Mouse (Mus musculus) stomach, postnatal 0 days (tissue): ENCODE results near the gene Creld2. TPM values are rescaled to one million over a fixed set of nuclear protein-coding genes. Genes with fewer than 3 reads are reported as not detected.
A peak's percentile ranks its signal among the peaks of the same experiment; 100 is the strongest.
"Not testable (repeated sequence)": the region's sequence is repeated elsewhere in the genome, so short reads cannot be mapped to it uniquely, and the experiment has no call there.

Experiments used
- ATAC-seq: fragments of 200-750 bp; cut with Nextera tagmentation; 2 replicates; pipeline ENCODE4 v1.8.0; 2017; ENCODE audit not compliant: low FRiP score, low TSS enrichment
- DNase-seq: peaks from one replicate; pipeline ENCODE4 v3.0.0-alpha.2; 2016; ENCODE audit warnings: low spot score
- H3K27ac ChIP-seq: fragments of 300-500 bp; sonication (generic); replicated peaks from 2 replicates; pipeline ENCODE4 v1.5.1; 2014; ENCODE audit warnings: mild to moderate bottlenecking, control low read depth
- H3K27me3 ChIP-seq: fragments of 300-500 bp; sonication (generic); 2 replicates; pipeline ENCODE4 v1.6.1; 2014; ENCODE audit warnings: low read length; ENCODE audit not compliant: control insufficient read depth, insufficient read depth
- H3K36me3 ChIP-seq: fragments of 300-500 bp; sonication (generic); 2 replicates; pipeline ENCODE4 v1.6.1; 2014; ENCODE audit warnings: low read length, mixed read lengths; ENCODE audit not compliant: control insufficient read depth, insufficient read depth
- H3K4me1 ChIP-seq: fragments of 300-500 bp; sonication (generic); replicated peaks from 2 replicates; pipeline ENCODE4 v1.6.1; 2014; ENCODE audit warnings: antibody characterized with exemption; ENCODE audit not compliant: control insufficient read depth, insufficient read depth
- H3K4me2 ChIP-seq: fragments of 300-500 bp; sonication (generic); replicated peaks from 2 replicates; pipeline ENCODE4 v1.6.1; 2014; ENCODE audit warnings: low read depth, mild to moderate bottlenecking, control low read depth, moderate library complexity
- H3K4me3 ChIP-seq: fragments of 300-500 bp; sonication (generic); 2 replicates; pipeline ENCODE4 v1.5.1; 2014; ENCODE audit warnings: low read depth, low read length, control low read depth
- H3K9ac ChIP-seq: fragments of 300-500 bp; sonication (generic); 2 replicates; pipeline ENCODE4 v1.6.1; 2014; ENCODE audit warnings: mild to moderate bottlenecking, low read length, control low read depth, mixed read lengths
- H3K9me3 ChIP-seq: fragments of 300-500 bp; sonication (generic); 2 replicates; pipeline ENCODE4 v1.6.1; 2016; ENCODE audit warnings: low read length; ENCODE audit not compliant: control insufficient read depth
- CTCF ChIP-seq: IDR thresholded peaks from 2 replicates; pipeline ENCODE4 v1.5.1; 2016; ENCODE audit warnings: antibody characterized with exemption, low read depth, mild to moderate bottlenecking, moderate library complexity
- EP300 ChIP-seq: optimal IDR thresholded peaks from 2 replicates; pipeline ENCODE3; 2016; ENCODE audit warnings: antibody characterized with exemption
- WGBS: fragments of 180-500 bp; shearing (Covaris S2); extraction: QIAGEN DNeasy Blood & Tissue Kit; methylation state at CpG from one replicate; pipeline ENCODE4 v1.1.7; 2014; 5-methylcytosine and 5-hydroxymethylcytosine counted together
- polyA plus RNA-seq: library from polyadenylated mRNA; unstranded; fragments of >200 nt; fragmentation: Nextera tagmentation; extraction: Ambion mirVana; gene quantifications from 2 replicates; pipeline ENCODE4 v1.2.1, GENCODE M21; 2015

Creld2 gene
- polyA plus RNA-seq, 1 experiment from 2014 or later = 93.2 TPM

DNA sequence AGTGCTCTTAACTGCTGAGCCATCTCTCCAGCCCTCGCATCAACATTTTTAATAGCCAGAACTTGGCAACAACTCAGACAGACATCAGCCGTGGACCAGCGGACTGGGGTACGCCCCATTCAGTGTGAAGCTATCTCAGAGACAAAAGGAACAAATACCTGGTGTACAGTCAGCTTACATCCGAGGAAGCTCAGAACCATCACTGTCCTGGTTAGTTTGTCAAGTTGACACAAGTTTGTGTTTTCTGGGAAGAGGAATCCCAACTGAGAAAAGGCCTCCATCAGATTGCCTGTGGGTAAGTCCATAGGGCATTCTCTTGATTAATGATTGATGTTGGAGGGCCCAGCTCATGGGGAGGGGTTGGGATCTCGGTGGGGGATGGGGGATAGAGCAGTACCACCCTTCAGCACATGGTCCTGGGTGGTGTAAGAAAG lies 18.5 kb upstream of the Creld2 start:
- no peak for TF ChIP-seq CTCF
- no peak for TF ChIP-seq EP300
- Histone ChIP-seq H3K27ac (no peak overlapping the region), H3K9ac (no peak overlapping the region), H3K4me2 (no peak overlapping the region), H3K4me3 (no peak overlapping the region), H3K27me3 (no peaks in the 10 kb centered on the region), H3K9me3 (no peaks in the 10 kb centered on the region), H3K4me1 (no peaks in the 10 kb centered on the region), H3K36me3 (peaks cover 9% of the 10 kb centered on the region; the same call in 1 of the 2 replicates)
- DNase-seq = no peak
- ATAC-seq = no peak
- WGBS = 54% methylated on average over 6 of the region's 6 CpGs

DNA sequence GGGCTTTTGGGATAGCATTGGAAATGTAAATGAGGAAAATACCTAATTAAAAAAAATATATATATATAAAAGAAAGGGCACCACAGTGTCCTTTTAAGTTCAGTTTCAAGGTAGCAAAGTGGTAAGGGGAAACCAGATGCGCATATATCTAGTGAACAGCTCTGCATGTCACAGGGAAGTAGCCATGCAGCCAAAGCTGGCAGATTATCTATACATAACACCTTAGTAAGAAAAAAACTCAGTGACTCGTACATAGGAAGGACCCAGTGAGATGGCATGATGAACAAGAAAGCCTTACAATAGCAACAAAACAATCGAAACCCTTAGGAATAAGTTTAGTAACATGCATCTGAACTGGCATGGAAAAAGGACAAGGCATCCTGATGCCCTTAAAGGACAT lies 17.5 kb upstream of the Creld2 start:
- DNase-seq (no peak), ATAC-seq (no peak)
- Histone ChIP-seq H3K9ac (no peak overlapping the region), H3K4me2 (no peak overlapping the region), H3K4me1 (no peaks in the 10 kb centered on the region), H3K27ac (no peak overlapping the region), H3K9me3 (no peaks in the 10 kb centered on the region), H3K27me3 (no peaks in the 10 kb centered on the region), H3K4me3 (no peak overlapping the region), H3K36me3 (peaks cover 11% of the 10 kb centered on the region; the same call in 1 of the 2 replicates)
- WGBS = 89% methylated on average over 3 of the region's 3 CpGs
- TF ChIP-seq CTCF (no peak), EP300 (no peak)

DNA sequence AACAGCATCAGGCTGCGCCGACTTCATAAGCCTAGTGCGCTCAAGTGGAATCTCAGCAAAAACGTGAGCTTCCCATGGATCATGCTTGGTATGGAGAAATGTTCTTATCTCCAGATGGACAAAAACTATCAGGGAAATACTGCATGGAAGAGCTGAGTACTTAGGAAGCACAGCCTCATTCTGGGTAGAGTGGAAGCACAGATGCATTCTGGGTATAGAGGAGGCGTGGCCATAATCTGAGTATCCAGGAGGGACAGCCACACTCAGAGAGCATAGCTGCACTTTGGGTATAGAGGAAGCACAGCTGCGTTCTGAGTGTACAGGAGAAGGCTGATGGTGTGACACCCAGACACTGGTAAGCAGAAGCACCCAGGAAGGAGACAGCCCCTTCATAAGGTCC lies 17.1 kb upstream of the Creld2 start:
- DNase-seq = no peak
- Histone ChIP-seq H3K27ac (no peak overlapping the region), H3K9me3 (no peaks in the 10 kb centered on the region), H3K4me2 (no peak overlapping the region), H3K4me1 (no peaks in the 10 kb centered on the region), H3K4me3 (no peak overlapping the region), H3K36me3 (peaks cover 11% of the 10 kb centered on the region; the same call in 1 of the 2 replicates), H3K9ac (no peak overlapping the region), H3K27me3 (no peaks in the 10 kb centered on the region)
- TF ChIP-seq CTCF = no peak
- WGBS = 86% methylated on average over 6 of the region's 6 CpGs
- no peak for ATAC-seq

DNA sequence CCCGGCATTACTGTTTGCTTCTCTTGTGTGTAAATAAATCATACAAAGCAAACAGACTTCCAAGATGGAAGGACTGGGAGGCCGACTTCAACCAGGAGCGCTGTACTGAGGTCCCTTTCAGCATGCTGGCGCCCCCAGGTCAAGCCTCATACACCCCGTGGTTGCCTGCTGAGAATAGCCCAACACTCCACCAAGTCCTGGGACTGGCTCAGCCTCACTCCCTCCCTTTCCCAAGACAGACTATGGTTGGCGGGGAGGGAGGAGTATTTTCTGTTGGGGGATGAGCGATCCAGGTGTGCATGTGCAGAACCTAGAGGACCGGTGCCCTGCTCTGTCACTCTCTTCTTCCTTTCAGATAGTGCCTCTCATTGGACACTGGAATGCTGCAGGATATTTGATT lies 11.3 kb upstream of the Creld2 start:
- ATAC-seq (no peak), DNase-seq (no peak)
- no peak overlapping the region for H3K27ac ChIP-seq
- 70% methylated on average over 8 of the region's 8 CpGs for WGBS
- H3K27me3 ChIP-seq = no peaks in the 10 kb centered on the region
- no peaks in the 10 kb centered on the region for H3K9me3 ChIP-seq
- H3K4me1 ChIP-seq = no peaks in the 10 kb centered on the region
- TF ChIP-seq EP300 (no peak), CTCF (no peak)
- H3K36me3 ChIP-seq = peaks cover 14% of the 10 kb centered on the region; the same call in 1 of the 2 replicates
- H3K4me2 ChIP-seq = no peak overlapping the region
- H3K4me3 ChIP-seq = no peak overlapping the region
- H3K9ac ChIP-seq = no peak overlapping the region

DNA sequence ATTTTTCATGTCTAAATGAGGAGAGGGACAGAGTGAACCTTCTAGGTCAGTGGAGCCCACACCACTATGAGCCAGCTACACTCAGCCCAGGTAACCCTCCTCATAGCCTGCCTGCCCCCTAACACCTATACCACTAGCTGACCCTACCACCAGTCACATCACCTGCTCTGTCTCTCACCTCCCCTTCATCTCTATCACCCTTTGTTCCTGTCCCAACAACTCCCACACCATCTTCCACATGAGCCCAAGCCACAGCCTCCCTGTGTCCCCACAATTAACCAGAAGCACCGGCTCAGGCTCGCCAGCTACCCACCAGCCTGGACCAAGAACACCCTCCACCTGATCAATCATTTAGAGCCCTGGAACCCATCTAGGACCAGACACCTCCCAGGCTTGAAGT lies 9.1 kb upstream of the Creld2 start:
- Histone ChIP-seq H3K9me3 (no peaks in the 10 kb centered on the region), H3K27ac (no peak overlapping the region), H3K27me3 (no peaks in the 10 kb centered on the region), H3K9ac (no peak overlapping the region), H3K4me1 (no peaks in the 10 kb centered on the region), H3K36me3 (peaks cover 14% of the 10 kb centered on the region; the same call in 1 of the 2 replicates), H3K4me3 (no peak overlapping the region), H3K4me2 (no peak overlapping the region)
- 84% methylated on average over 2 of the region's 2 CpGs for whole genome bisulfite sequencing
- DNase-seq (no peak), ATAC-seq (no peak)
- TF ChIP-seq CTCF (no peak), EP300 (no peak)

DNA sequence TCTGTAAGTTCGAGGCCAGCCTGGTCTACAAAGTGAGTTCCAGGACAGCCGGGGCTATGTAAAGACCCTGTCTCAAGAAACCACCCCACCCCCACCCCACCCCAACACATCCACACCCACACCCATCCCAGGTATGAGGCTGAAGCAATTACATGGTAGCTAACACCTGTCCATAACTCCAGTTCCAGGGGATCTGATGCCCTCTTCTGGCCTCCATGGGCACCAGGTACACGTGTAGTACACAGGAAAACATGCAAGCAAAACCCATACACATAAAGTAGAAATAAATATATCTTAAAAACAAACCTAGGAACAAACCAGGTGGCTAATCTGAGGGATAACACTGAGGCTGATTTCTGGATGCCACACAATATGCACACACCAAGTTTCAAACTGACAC lies 6.2 kb upstream of the Creld2 start:
- 85% methylated on average over 3 of the region's 3 CpGs for WGBS
- H3K9ac ChIP-seq = no peak overlapping the region
- TF ChIP-seq CTCF = peak; percentile 40
- TF ChIP-seq EP300 = no peak

DNA sequence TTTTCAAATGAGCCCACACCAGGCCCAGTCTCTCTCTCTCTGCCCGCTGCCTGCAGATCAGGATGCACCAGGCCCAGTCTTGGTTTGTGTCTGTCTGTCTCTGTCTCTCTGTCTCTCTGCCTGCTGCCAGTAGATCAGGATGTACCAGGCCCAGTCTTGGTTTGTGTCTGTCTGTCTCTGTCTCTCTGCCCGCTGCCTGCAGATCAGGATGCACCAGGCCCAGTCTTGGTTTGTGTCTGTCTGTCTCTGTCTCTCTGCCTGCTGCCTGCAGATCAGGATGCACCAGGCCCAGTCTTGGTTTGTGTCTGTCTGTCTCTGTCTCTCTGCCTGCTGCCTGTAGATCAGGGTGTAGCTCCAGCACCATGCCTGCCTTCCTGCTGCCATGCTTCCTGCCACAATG lies 5.6 kb upstream of the Creld2 start:
- not testable (repeated sequence) for H3K27ac ChIP-seq, H3K9me3 ChIP-seq, ATAC-seq, H3K4me2 ChIP-seq, H3K36me3 ChIP-seq, H3K4me1 ChIP-seq, H3K4me3 ChIP-seq, H3K9ac ChIP-seq, DNase-seq, H3K27me3 ChIP-seq
- 92% methylated on average over 2 of the region's 2 CpGs for WGBS

More for the DNA sequence above, 6.2 kb upstream of the Creld2 start:
- no peak for ATAC-seq
- DNase-seq = no peak
- Histone ChIP-seq H3K4me3 (no peak overlapping the region), H3K36me3 (peaks cover 6% of the 10 kb centered on the region; the same call in 1 of the 2 replicates), H3K4me1 (no peaks in the 10 kb centered on the region), H3K9me3 (no peaks in the 10 kb centered on the region), H3K4me2 (no peak overlapping the region), H3K27ac (no peak overlapping the region), H3K27me3 (no peaks in the 10 kb centered on the region)
